Mouse (Mus musculus) MEL (cell line): ENCODE measurements around the gene Dgkz.

ENCODE experiments used
- CTCF ChIP-seq, 3 experiments: IDR thresholded peaks in 2 of 3; conservative IDR thresholded peaks in 1 of 3; 2 replicates each; pipeline ENCODE4 v1.5.1; 2011 to 2012; ENCODE audit warnings: low read length in 3 of 3, low read depth in 2 of 3, mild to moderate bottlenecking in 2 of 3, improper control_type of control experiment in 1 of 3, inconsistent platforms in 1 of 3, mixed read lengths in 1 of 3, moderate library complexity in 1 of 3; ENCODE audit not compliant: control insufficient read depth in 1 of 3, insufficient read depth in 1 of 3, poor library complexity in 1 of 3, severe bottlenecking in 1 of 3
- GATA1 ChIP-seq: IDR thresholded peaks from 2 replicates; pipeline ENCODE4 v1.6.1; 2011; ENCODE audit warnings: low read depth, low read length, improper control_type of control experiment
- JUND ChIP-seq: IDR thresholded peaks from 2 replicates; pipeline ENCODE4 v1.6.1; 2011; ENCODE audit warnings: low read depth, mild to moderate bottlenecking, improper control_type of control experiment, low read length
- MYC ChIP-seq: IDR thresholded peaks from 2 replicates; pipeline ENCODE4 v1.6.1; 2011; ENCODE audit warnings: low read depth, mild to moderate bottlenecking, low read length, improper control_type of control experiment, moderate library complexity
- POLR2A ChIP-seq, 2 experiments: IDR thresholded peaks; 2 replicates each; pipeline ENCODE4 v1.6.1; 2011 to 2012; ENCODE audit warnings: low read length in 2 of 2, mild to moderate bottlenecking in 2 of 2, control low read depth in 1 of 2, improper control_type of control experiment in 1 of 2, low read depth in 1 of 2, moderate library complexity in 1 of 2; ENCODE audit not compliant: control insufficient read depth in 1 of 2, insufficient read depth in 1 of 2, poor library complexity in 1 of 2
- POLR2AphosphoS5 ChIP-seq: IDR thresholded peaks from 2 replicates; pipeline ENCODE4 v1.6.1; 2012; ENCODE audit warnings: low read depth, borderline replicate concordance, mild to moderate bottlenecking, inconsistent platforms, low read length, moderate library complexity, mixed read lengths
- SIN3A ChIP-seq: IDR thresholded peaks from 2 replicates; pipeline ENCODE4 v1.6.1; 2012; ENCODE audit warnings: low read length, improper control_type of control experiment, inconsistent platforms
- TAL1 ChIP-seq: IDR thresholded peaks from 2 replicates; pipeline ENCODE4 v1.6.1; 2012; ENCODE audit warnings: mild to moderate bottlenecking, inconsistent platforms, low read length, moderate library complexity, mixed read lengths
- USF1 ChIP-seq: IDR thresholded peaks from 2 replicates; pipeline ENCODE4 v1.6.1; 2014; ENCODE audit warnings: low read depth, mild to moderate bottlenecking, inconsistent platforms, low read length, improper control_type of control experiment, moderate library complexity
- ZC3H11A ChIP-seq: IDR thresholded peaks from 2 replicates; pipeline ENCODE4 v1.6.1; 2012; ENCODE audit warnings: low read depth, mild to moderate bottlenecking, inconsistent platforms, low read length, improper control_type of control experiment
- ZKSCAN1 ChIP-seq: IDR thresholded peaks from 2 replicates; pipeline ENCODE4 v1.6.1; 2012; ENCODE audit warnings: low read depth, mild to moderate bottlenecking, inconsistent platforms, low read length, improper control_type of control experiment, moderate library complexity
- ZNF384 ChIP-seq: IDR thresholded peaks from 2 replicates; pipeline ENCODE4 v1.6.1; 2012; ENCODE audit warnings: low read depth, mild to moderate bottlenecking, inconsistent platforms, low read length, improper control_type of control experiment

DNA sequence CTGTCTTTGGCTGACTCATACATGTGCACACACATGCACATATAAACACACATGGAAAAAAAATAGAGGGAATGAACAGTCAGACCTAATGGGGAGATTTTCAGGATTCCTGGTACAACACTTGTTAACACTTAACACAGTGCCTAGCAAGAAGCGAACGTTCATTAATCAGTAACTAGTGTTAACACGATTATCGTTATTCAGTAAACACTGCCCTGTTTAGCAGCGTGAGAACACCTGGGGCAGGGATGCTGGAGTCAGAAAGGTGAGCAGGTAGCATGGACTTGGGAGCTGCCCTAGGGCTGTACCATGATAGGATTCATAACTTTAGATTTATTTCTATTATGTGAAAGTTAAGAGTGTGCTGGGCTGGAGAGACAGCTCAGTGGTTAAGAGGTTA is 20.3 kb upstream of the Dgkz start:
- TF ChIP-seq POLR2A (IDR thresholded peaks at IDR 0.05; ENCODE audit: control insufficient read depth in 1 of 2, insufficient read depth in 1 of 2, low read depth in 1 of 2, low read length in 2 of 2, poor library complexity in 1 of 2): no peak
- no peak for TF ChIP-seq CTCF (IDR thresholded peaks at IDR 0.05 in 2 of 3, conservative IDR thresholded peaks at IDR 0.05 in 1 of 3; ENCODE audit: control insufficient read depth in 1 of 3, insufficient read depth in 1 of 3, low read depth in 2 of 3, low read length in 3 of 3, poor library complexity in 1 of 3, severe bottlenecking in 1 of 3)
- TF ChIP-seq SIN3A: no peak
- TF ChIP-seq GATA1: no peak
- TF ChIP-seq TAL1: no peak
- TF ChIP-seq USF1: no peak
- no peak for TF ChIP-seq ZNF384
- TF ChIP-seq MYC: no peak
- TF ChIP-seq JUND: no peak
- no peak for TF ChIP-seq ZC3H11A
- no peak for TF ChIP-seq ZKSCAN1
- no peak for TF ChIP-seq POLR2AphosphoS5
